Mouse (Mus musculus): ENCODE data around the gene Mnat1.
"Not testable (repeated sequence)": the region's sequence is repeated elsewhere in the genome, so short reads cannot be mapped to it uniquely, and the experiment has no call there.

The Mnat1 gene

DNA sequence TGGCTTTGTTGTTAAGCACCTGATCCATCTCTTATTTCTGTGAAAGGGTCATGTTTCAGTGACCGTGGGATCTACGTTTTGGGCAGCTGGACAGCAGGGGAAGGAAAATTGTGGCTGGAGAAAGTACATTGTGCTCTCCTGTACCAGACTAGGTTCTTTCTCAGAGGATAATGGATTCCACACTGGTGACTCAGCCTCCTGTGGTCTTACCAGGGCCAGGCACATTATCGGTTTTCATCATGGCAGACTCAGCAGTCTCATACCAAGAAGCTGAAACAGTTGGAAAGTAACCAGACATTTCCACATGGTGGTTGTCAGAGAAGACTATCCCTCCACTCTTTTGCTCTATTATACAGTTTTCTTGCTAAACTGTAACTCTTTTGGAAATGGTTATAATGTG lies 23.7 kb downstream of the Mnat1 start:
- no peak for DNase-seq (ENCODE audit: low spot score in 2 of 2)

DNA sequence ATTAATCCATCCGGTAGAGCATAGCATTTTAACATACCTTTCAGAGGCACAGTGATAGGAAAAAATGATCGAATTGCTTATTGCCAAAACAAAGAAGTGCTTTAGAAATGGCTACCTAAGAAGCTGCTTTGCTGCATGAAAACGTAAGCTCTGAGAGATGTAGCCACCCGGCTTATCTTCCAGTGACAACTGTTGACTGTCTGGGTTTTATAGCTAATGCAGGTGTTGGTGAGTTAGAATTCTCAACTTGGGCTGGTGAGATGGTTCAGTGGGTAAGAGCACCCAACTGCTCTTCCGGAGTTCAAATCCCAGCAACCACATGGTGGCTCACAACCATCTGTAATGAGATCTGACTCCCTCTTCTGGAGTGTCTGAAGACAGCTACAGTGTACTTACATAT lies 27.5 kb downstream of the Mnat1 start:
- not testable (repeated sequence) for DNase-seq (ENCODE audit: low spot score in 2 of 2)

GRCm38 (mm10) chr12:73154150-73154549 lies 30.6 kb downstream of the Mnat1 start:
- no peak for DNase-seq (ENCODE audit: low spot score in 2 of 2)

GRCm38 (mm10) chr12:73160341-73160740 lies 36.8 kb downstream of the Mnat1 start:
- DNase-seq (ENCODE audit: low spot score in 2 of 2) = no peak

DNA sequence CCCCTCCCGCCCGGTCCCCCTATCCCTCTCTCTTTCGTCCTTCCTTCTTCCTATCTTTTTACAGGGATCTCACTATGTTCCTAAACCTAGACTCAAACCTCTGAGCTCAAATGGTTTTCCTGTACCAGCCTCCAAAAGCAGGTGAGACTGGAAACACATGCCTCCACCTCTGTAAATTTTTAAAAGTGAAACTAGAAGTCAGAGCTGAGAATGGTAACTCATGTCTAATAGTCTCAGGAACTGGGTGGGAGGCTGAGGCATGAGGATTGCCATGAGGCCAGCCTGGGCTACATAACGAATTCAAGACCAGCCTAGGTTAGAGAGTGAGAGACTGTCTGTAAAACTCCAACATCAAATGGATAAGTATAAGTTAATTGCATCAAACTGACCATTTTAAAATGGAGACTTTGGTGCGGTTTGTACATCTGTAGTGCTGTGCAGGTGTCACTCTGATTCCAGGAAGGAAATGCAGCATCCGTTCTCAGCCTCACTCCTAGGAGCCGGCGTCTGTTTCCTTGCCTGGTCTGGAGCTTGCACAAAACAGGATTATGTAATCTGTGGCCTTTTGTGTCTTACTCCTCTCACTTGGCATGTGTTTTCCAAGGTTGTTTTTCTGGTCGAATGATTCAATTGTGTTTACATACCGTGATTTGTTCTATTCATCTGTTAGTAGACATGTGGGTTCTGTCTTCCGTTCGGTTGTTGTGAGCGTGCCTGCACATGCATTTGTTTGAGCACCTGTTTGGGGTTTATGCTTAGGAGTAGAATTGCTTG lies 39.1 kb downstream of the Mnat1 start:
- peak in 1 of 2 experiments; percentile 3 for DNase-seq (ENCODE audit: low spot score in 2 of 2)

DNA sequence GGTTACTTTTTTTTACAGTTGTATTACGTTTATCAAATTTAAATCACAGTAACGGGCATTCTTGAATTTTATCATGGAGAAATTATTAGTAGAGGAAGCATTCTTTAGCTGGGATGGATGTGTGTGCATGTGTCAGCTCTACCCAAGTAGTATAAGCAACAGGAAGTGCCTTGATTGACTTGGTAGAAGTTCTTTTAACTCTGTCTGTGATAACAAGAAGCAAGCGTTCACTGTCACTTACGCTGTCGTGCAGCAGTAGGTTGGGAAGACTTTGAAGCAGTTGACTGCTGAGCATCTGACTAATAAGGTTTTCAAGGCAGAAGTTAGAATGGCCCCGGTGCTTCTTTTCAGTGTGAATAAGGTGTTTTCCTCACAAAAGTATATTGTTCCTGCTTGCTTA lies 47.3 kb downstream of the Mnat1 start:
- DNase-seq (ENCODE audit: low spot score in 2 of 2) = no peak

GRCm38 (mm10) chr12:73183896-73184295 lies 60.4 kb downstream of the Mnat1 start:
- DNase-seq (ENCODE audit: low spot score in 2 of 2) = no peak

- DNase-seq (ENCODE audit: low spot score in 2 of 2) = no peak
Measured at GRCm38 (mm10) chr12:73197363-73197762, 73.8 kb downstream of the Mnat1 start.

- DNase-seq (ENCODE audit: low spot score in 2 of 2) = no peak
Measured at GRCm38 (mm10) chr12:73198451-73198850, 74.9 kb downstream of the Mnat1 start.

- DNase-seq (ENCODE audit: low spot score in 2 of 2) = no peak
Measured at GRCm38 (mm10) chr12:73199375-73199774, 75.9 kb downstream of the Mnat1 start.

GRCm38 (mm10) chr12:73201587-73201986 lies 78.1 kb downstream of the Mnat1 start:
- peak in 1 of 2 experiments; percentile 60 for DNase-seq (ENCODE audit: low spot score in 2 of 2)

DNA sequence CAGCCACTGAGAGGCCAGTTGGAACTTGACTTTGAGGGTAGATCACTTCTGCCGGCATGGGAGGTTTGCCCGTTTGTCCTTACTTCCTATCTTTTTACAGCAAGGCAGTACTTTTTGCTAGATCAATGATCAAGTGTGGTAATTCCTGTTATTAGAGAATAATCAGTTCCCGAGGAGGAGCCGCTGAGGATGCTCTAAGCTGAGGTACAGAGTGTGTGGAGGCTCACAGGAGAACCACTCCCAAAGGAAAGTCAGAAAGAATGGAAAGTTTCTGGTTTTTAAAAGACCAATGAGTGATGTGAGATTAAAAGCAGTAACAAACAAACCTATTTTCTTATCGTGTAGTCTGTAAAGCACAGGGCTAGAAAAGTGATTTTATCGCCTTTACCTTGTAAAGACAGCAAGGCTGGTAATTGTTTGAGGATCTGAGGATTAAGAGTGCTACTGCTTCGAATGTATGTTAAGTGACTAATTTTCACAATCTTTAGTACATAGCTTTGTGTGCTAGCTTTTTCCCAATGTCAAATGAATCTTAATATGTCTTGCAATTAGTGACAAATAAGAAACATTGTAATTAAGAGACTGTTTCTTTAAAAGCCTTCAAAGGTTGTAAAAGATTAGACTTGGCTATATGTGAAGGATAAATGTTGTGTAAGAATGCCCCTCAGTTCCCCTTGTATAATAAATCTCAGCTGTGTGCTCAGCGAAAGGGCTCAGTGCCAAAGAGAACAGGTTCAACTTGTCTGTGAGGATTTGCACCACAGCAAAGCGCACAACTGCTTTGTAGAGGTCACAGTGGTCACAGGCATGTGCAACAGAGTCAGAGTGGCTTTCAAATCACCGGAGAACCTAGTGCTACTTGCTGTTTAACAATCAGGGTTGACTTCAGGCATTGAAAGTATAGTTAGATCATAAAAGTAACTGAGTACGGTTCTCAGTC lies 82.5 kb downstream of the Mnat1 start:
- no peak for DNase-seq (ENCODE audit: low spot score in 2 of 2)

DNA sequence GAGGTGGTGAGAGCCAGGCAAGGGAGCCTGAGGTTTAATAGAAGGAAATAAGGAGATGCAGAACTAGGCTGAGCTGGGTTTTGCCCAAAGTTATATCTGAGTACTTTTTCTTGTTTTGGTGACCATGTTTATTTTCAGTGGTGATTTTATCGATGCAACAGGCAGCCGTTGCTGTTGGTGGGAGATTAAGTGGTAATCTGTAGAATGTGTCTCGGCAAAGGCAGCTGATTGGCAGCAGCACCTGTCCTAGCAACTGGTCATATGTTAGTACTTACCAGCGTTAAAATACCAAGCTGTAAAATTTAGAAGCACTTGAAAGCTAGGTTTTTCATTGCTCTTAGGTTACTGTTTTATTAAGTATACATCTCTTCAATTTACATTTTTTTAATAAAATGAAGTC lies 83.5 kb downstream of the Mnat1 start:
- DNase-seq (ENCODE audit: low spot score in 2 of 2) = no peak

- no peak for DNase-seq (ENCODE audit: low spot score in 2 of 2)
Measured at GRCm38 (mm10) chr12:73207461-73207860, 83.9 kb downstream of the Mnat1 start.

DNA sequence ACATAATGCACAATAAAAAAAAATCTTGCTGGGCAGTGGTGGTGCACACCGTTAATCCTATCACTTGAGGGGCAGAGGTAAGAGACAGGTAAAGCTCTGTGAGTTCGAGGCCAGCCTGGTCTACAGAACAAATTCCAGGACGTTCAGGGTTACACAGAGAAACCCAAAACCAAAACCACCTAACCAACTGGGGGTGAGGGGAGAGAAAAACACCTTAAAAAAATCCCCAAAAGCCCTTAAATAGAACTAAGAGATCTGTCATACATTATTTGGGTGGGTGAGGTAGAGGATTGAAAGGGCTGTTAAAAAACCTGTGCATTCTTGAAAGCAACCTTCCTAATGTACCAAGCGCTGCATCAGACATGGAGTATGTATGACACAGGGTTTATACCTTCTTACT lies 85.0 kb downstream of the Mnat1 start:
- DNase-seq (ENCODE audit: low spot score in 2 of 2) = no peak

- DNase-seq (ENCODE audit: low spot score in 2 of 2) = no peak
Measured at GRCm38 (mm10) chr12:73209117-73209516, 85.6 kb downstream of the Mnat1 start.

DNA sequence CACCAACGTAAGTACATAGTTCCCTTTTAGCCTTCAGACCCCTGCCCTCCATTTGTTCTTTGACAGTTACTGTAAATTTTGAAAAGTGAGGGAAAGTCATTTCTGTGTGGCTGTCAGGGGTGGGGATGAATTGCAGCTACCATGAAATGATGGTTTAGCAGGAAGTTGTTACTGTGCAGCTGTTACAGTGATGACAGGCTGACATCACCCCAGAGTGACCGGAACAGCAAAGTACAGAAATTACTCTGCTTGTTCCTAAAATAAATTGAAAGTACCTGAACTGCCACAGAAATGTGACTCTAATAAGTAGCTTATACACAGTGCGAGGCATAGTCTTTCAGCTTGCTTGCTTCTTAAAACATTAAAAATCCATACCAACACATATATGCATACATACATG lies 86.9 kb downstream of the Mnat1 start:
- DNase-seq (ENCODE audit: low spot score in 2 of 2) = no peak

DNA sequence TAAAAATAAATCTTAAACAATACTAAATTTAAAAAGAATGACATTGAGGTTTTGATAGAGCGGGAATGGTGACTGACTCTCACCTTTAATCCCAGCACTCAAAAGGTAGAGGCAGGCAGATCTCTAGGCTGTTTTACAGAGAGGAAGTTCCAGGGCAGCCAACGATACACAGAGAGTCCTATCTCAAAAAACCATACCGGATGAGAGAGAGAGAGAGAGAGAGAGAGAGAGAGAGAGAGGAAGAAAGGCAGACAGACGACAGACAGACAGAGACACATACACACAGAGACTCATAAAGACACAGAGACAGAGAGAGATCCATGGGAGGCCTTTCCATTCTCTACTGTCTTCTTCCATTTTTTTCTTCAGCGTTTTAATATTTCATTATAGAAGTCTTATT lies 92.3 kb downstream of the Mnat1 start:
- DNase-seq (ENCODE audit: low spot score in 2 of 2) = no peak

DNA sequence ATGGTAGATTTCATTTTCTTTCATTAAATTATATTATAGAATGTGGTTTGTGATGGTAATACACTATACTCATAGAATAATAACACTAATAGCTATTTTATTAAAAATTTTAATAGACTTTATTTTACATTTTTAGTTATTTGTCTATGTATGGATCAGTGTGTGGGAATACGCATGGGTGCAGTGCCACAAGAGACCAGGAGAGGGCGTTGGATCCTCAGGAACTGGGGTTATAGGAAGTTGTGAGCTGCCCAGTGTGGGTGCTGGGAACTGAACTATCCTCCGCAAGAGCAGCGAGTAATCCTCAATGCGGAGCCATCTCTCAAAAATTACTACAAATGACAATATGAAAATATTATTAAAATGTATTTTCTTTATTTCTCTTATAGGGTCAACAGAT lies 95.1 kb downstream of the Mnat1 start:
- DNase-seq (ENCODE audit: low spot score in 2 of 2) = no peak

DNA sequence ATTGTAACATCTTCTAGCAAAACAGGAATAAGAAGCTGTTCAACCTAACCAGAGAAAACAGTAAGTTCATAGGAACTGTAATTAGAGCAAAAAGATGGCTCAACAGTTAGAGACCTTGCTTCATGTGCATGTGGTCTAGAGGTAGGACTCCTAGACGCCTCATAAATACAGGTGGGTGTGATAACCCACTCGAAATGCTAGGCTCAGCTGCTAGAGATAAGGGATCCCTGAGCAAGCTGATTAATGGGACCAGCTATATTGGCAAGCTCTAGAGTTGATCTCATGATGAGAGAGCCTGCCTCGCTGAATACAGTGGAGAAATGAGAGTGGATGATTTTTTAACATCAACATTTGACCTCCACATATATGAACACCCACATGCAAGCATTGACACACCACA lies 97.7 kb downstream of the Mnat1 start:
- DNase-seq (ENCODE audit: low spot score in 2 of 2) = no peak

GRCm38 (mm10) chr12:73223872-73224271 lies 100.4 kb downstream of the Mnat1 start:
- no peak for DNase-seq (ENCODE audit: low spot score in 2 of 2)

GRCm38 (mm10) chr12:73228427-73228826 lies 104.9 kb downstream of the Mnat1 start:
- no peak for DNase-seq (ENCODE audit: low spot score in 2 of 2)

GRCm38 (mm10) chr12:73230196-73230595 lies 106.7 kb downstream of the Mnat1 start:
- DNase-seq (ENCODE audit: low spot score in 2 of 2) = no peak

Data from natural killer cell, adult 2 months (primary cell).